Mouse (Mus musculus) stomach, embryonic 14.5 days (tissue): ENCODE data around the gene Ncan. TPM values are rescaled to one million over a fixed set of nuclear protein-coding genes. Genes with fewer than 3 reads are reported as not detected.

ENCODE experiments used
- ATAC-seq: fragments of 200-750 bp; cut with Nextera tagmentation; 2 replicates; pipeline ENCODE4 v1.8.0; 2017; ENCODE audit warnings: low read depth, moderate TSS enrichment; ENCODE audit not compliant: insufficient number of reproducible peaks, insufficient read depth, low FRiP score
- H3K27ac ChIP-seq: fragments of 300-500 bp; sonication (generic); 2 replicates; pipeline ENCODE4 v1.5.1; 2014; ENCODE audit warnings: mild to moderate bottlenecking, low read length, moderate library complexity, mixed read lengths
- H3K27me3 ChIP-seq: fragments of 300-500 bp; sonication (generic); 2 replicates; pipeline ENCODE4 v1.6.1; 2014; ENCODE audit warnings: low read length, control low read depth, mixed read lengths; ENCODE audit not compliant: control insufficient read depth, insufficient read depth
- H3K36me3 ChIP-seq: fragments of 300-500 bp; sonication (generic); 2 replicates; pipeline ENCODE4 v1.6.1; 2014; ENCODE audit warnings: mild to moderate bottlenecking, control low read depth, low read length, moderate library complexity, mixed read lengths; ENCODE audit not compliant: control insufficient read depth, insufficient read depth
- H3K4me1 ChIP-seq: fragments of 300-500 bp; sonication (generic); 2 replicates; pipeline ENCODE4 v1.6.1; 2014; ENCODE audit warnings: low read length, control low read depth, mixed read lengths; ENCODE audit not compliant: control insufficient read depth, insufficient read depth
- H3K4me2 ChIP-seq: fragments of 300-500 bp; sonication (generic); replicated peaks from 2 replicates; pipeline ENCODE4 v1.6.1; 2014; ENCODE audit warnings: low read depth, low read length, control low read depth
- H3K4me3 ChIP-seq: fragments of 300-500 bp; sonication (generic); 2 replicates; pipeline ENCODE4 v1.5.1; 2014; ENCODE audit warnings: low read depth, low read length, control low read depth
- H3K9ac ChIP-seq: fragments of 300-500 bp; sonication (generic); replicated peaks from 2 replicates; pipeline ENCODE4 v1.6.1; 2014; ENCODE audit warnings: low read depth, mild to moderate bottlenecking, control low read depth, low read length, moderate library complexity, mixed read lengths
- H3K9me3 ChIP-seq: fragments of 300-500 bp; sonication (generic); 2 replicates; pipeline ENCODE4 v1.6.1; 2016; ENCODE audit warnings: low read depth, low read length, control low read depth; ENCODE audit not compliant: control insufficient read depth
- WGBS: fragments of 180-500 bp; shearing (Covaris S2); extraction: QIAGEN DNeasy Blood & Tissue Kit; methylation state at CpG from one replicate; pipeline ENCODE4 v1.1.7; 2014; 5-methylcytosine and 5-hydroxymethylcytosine counted together
- microRNA-seq: library from miRNA; unstranded; fragments of <30 nt; microRNA quantifications from one replicate; pipeline ENCODE4, GENCODE M21; 2016
- polyA plus RNA-seq: library from polyadenylated mRNA; unstranded; fragments of >200 nt; fragmentation: Nextera tagmentation; extraction: Ambion mirVana; gene quantifications from 2 replicates; pipeline ENCODE4 v1.2.1, GENCODE M21; 2014

Ncan gene
- polyA plus RNA-seq, 1 experiment from 2014 or later, result 2.1 TPM

DNA sequence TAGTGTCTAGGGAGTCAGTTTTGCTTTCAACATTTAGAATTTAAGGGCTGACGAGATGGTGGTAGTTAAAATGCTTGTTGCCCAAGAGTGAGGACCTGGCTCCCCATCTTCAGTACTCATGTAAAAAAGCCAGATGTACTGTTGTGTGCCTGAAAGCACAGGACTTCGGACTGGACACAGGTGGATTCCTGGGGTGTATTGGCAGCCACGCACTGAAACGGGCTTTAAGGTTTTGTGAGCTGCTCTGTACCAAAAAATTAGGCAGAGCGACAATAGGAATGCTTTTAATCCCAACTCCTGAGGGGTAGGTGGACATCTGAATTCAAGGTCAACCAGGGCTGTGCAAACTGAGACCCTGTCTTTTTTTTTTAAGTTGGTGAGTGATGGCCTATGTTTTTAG is 76.7 kb downstream of the Ncan start:
- peak overlapping the region; percentile 81 for H3K4me2 ChIP-seq
- 83% methylated on average over 5 of the region's 5 CpGs for WGBS
- no peak overlapping the region for H3K27ac ChIP-seq
- H3K4me1 ChIP-seq, result peaks cover 19% of the 10 kb centered on the region
- no peak overlapping the region; the same call in 1 of the 2 replicates for H3K4me3 ChIP-seq
- no peak for ATAC-seq
- no peaks in the 10 kb centered on the region for H3K9me3 ChIP-seq
- no peaks in the 10 kb centered on the region for H3K27me3 ChIP-seq
- 0 out of 2 replicates have a peak overlapping the region, but pooled peaks have one; percentile 88 for H3K9ac ChIP-seq
- H3K36me3 ChIP-seq, result peaks cover 9% of the 10 kb centered on the region; the same call in 1 of the 2 replicates

Small RNA genes within 50 kb of the gene (microRNA-seq; reads per million reads assigned to microRNA genes)
- gene Mir7066, result not detected

Other genes with a start within 250 kb of the Ncan start
- gene Cilp2, start 233.2 kb downstream of the Ncan start, polyA plus RNA-seq, result 0.42 and 0.64 TPM in 2 replicates
- gene Tssk6, start 218.7 kb downstream of the Ncan start, polyA plus RNA-seq, result 3.4 and 3.9 TPM in 2 replicates
- 190 and 202 TPM in 2 replicates for gene Ndufa13, start 218.3 kb downstream of the Ncan start, polyA plus RNA-seq
- gene Yjefn3, start 218.2 kb downstream of the Ncan start, polyA plus RNA-seq, result 3.7 and 4.9 TPM in 2 replicates
- 46.5 and 49.6 TPM in 2 replicates for gene Gatad2a, start 124.5 kb downstream of the Ncan start, polyA plus RNA-seq
- 53.4 and 58.5 TPM in 2 replicates for gene Mau2, start 78.1 kb downstream of the Ncan start, polyA plus RNA-seq
- 35.3 and 40.1 TPM in 2 replicates for gene Sugp1, start 78.1 kb downstream of the Ncan start, polyA plus RNA-seq
- gene Tm6sf2, start 47.9 kb downstream of the Ncan start, polyA plus RNA-seq, result 0.70 and 2.0 TPM in 2 replicates
- not detected in 2 replicates for gene Hapln4, start 37.4 kb downstream of the Ncan start, polyA plus RNA-seq
- gene Nr2c2ap, start 10.5 kb upstream of the Ncan start, polyA plus RNA-seq, result 28.5 and 29.1 TPM in 2 replicates
- gene Rfxank, start 18.3 kb upstream of the Ncan start, polyA plus RNA-seq, result 12.1 and 20.0 TPM in 2 replicates
- 45.9 and 57.4 TPM in 2 replicates for gene Borcs8, start 18.6 kb upstream of the Ncan start, polyA plus RNA-seq
- gene Mef2b, start 18.8 kb upstream of the Ncan start, polyA plus RNA-seq, result 0.32 TPM in 1 of 2 replicates, not detected in the other
- 45.3 and 49.4 TPM in 2 replicates for gene Tmem161a, start 51.5 kb upstream of the Ncan start, polyA plus RNA-seq
- gene Slc25a42, start 91.4 kb upstream of the Ncan start, polyA plus RNA-seq, result 3.9 and 4.2 TPM in 2 replicates
- 30.7 and 34.6 TPM in 2 replicates for gene Sugp2, start 113.4 kb upstream of the Ncan start, polyA plus RNA-seq
- 23.2 and 27.0 TPM in 2 replicates for gene Armc6, start 113.6 kb upstream of the Ncan start, polyA plus RNA-seq
- 30.8 and 33.7 TPM in 2 replicates for gene Homer3, start 162.0 kb upstream of the Ncan start, polyA plus RNA-seq
- gene Ddx49, start 181.6 kb upstream of the Ncan start, polyA plus RNA-seq, result 44.3 and 45.0 TPM in 2 replicates
- 320 and 341 TPM in 2 replicates for gene Cope, start 181.6 kb upstream of the Ncan start, polyA plus RNA-seq
- gene Cers1, start 194.9 kb upstream of the Ncan start, polyA plus RNA-seq, result 5.4 and 5.7 TPM in 2 replicates
- gene Gdf1, start 208.9 kb upstream of the Ncan start, polyA plus RNA-seq, result 0.35 and 1.6 TPM in 2 replicates
- gene Upf1, start 232.4 kb upstream of the Ncan start, polyA plus RNA-seq, result 17.0 and 17.1 TPM in 2 replicates